Mouse (Mus musculus) right cerebral cortex, postnatal 10 days (tissue): Measurements from ENCODE around the gene RPS10-NUDT3.

Experiments used
- DNase-seq, 2 experiments: peaks; one replicate each; pipeline ENCODE4 v3.0.0; 2021; ENCODE audit warnings: low spot score in 2 of 2

Gene RPS10-NUDT3

DNA sequence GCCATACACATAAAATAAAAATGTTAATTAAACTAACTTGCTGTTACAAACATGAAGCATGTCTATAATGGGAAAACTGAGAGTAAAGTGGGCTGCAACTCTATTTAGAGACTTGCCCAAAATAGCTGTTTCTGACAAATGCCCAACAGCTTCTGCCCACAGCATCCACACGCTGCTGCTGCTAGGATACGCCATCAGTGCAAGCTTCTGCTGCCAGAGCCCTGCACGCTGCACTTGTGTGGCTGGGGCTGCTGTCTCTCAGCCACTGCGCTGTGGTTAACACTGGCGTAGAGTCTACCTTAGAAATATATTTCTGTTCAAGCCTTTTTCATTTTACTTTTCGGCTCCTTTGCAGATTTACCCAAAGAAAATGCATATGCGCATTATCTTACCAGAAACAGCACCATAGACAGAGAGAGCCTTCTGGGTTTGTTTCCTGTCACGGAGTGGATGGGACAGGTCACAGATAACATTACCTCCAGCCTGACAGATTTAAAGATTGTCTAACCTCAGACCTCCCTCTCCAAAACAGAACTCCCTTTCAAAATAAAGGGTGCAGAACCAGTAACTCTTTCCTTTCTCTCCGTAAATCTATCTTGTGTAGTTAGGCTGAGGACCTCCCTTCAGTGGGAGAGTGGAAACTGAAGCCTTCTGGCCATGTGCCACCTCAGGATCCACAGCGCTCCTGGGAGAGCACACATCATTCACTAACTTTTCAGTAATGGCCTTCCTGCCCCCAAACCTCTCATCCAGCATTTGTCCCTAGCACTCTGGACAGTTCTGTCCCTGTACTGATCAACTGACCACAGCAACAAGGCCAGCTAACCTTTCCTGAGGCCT lies 24.1 kb downstream of the RPS10-NUDT3 start:
- DNase-seq: peak; percentile 83 to 91

DNA sequence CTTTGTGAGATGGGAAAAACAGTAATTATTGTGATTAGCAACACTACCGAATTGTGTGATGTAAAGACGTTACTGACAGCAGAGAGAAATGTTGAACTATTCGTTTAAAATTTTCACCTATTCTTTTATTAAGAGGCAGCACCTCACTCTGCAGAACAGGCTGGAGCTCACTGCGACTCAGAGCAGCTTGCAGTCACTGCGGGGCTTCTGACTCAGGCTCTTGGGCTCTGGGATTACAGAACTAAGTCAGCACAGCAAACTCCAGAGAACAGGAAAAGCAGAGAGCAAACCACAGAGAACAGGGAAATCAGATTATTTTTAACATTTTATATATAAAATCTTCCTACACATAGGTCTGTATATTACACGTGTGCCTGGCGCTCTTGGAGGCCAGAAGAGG lies 25.4 kb downstream of the RPS10-NUDT3 start:
- no peak for DNase-seq

DNA sequence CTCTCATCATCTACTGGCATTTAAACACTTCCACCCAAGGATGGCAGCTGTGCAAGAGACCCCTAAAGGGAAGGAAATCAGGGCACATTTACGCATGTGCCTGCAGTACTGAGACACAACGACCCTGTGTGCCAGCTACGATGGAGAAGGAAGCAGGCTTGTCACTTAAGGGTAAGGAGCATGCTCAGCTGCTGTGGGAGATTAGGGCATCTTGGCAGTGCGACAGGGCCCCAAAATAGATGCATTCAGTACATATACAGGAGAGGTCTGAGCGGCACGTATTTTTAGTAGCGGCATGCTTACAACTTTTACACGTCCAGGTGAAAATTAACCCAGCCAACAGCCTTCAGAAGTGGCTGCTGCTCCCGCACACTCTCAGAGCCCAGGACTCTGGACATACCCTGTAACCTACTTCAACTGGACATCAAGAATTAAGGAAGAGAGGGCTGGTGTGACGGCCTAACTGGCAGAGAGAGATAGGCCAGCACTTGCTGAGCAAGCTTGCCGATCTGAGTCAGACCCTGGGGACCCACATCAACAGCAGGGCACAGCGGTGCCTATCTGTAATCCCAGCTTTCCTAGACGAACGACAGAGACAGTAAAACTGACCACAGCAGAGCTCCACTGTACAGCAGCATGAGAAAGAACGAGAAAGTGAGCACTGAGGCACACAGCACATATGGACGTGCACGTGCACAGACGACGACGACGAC lies 31.3 kb downstream of the RPS10-NUDT3 start:
- DNase-seq: peak in 1 of 2 experiments; percentile 54

DNA sequence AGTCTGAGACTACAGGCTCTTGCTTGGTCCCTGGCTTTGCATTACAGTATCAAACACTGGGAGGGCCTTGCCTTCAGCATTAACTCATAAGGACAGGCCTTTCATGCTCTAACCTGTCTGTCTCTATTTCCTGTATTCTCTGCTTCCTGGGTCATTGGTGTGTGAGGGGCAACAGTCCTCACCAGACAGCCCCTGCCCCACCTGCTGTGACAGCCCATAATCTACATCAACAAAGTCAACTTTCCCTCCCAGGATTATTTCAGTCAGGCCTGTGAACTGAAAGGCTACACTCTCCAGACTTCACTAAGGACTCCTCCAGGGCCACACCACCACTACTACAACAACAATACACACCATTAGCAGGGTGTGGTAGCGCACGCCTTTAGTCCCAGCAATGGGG lies 32.0 kb downstream of the RPS10-NUDT3 start:
- no peak for DNase-seq

DNA sequence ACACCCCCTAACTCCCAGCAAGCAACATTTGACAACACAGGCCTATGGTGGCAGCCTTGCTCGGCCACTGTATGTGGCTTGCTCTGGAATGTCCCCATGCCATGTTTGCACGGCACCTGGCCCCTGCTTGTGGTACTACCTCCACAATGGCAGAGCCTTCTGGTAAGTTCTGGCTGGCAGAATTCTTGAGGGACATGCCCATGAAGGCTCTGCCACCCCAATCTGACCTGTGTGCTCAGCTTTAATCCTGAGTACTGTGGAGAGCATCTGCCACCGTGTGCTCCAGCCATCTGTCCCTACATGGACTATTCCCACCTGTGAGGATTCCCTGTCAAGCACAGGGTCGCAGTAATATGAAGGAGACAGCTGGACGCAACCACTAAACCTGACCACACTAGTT lies 34.2 kb downstream of the RPS10-NUDT3 start:
- DNase-seq: no peak

DNA sequence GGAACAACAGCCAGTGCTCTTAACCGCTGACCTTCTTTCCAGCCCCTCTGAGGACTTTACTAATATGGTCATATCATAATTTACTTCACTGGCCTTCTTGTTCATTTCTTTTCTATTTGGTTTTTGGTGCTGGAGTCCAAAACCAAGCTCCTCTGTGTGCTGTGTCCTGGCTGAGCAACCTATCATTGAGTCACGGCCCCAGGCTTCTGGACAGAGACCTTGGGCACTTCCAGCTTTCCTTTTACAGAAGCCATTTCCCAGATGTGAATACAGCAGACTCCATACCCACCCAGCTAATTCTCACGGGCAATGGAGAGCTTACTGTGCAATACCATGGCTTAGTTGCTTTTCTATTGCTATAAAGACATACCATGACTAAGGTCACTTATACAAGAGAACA lies 34.7 kb downstream of the RPS10-NUDT3 start:
- no peak for DNase-seq

DNA sequence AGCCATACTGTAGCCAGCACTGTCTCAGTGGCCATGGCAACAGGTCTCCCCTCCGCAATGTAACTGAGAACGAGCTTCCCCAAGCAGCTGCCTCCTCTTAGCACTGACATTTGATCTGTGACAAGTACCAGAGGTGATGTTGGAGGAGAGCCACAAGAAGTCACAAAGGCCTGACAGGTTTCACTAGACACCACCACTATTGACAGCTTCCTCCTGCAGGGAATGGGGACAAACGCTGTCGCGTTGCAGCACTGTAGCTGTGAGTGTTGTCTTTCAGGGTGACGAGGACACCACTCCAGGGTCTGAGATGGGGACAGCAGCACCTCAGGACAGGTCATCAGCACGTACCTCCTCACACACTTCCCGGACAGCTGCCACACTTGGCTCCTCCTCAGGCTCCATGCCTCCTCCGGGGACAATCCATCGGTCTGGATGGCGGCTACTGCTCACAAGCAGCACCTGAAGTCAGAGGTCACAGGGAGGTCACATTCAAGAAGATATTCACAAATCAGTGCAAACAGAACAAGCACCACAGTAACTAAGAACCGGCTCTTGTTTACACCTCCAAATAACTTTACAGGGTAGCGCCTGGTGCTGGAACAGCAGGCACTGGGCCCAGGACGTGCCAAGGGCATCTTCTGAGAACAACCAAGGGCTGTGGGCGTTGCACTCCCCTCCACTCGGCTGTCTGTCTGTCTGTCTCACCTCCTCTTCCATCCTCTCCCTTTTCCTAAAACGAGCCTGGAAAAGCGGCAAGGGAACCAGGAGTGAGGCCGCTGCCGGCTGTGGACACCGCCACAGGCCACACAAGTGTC lies 38.4 kb downstream of the RPS10-NUDT3 start:
- no peak for DNase-seq

DNA sequence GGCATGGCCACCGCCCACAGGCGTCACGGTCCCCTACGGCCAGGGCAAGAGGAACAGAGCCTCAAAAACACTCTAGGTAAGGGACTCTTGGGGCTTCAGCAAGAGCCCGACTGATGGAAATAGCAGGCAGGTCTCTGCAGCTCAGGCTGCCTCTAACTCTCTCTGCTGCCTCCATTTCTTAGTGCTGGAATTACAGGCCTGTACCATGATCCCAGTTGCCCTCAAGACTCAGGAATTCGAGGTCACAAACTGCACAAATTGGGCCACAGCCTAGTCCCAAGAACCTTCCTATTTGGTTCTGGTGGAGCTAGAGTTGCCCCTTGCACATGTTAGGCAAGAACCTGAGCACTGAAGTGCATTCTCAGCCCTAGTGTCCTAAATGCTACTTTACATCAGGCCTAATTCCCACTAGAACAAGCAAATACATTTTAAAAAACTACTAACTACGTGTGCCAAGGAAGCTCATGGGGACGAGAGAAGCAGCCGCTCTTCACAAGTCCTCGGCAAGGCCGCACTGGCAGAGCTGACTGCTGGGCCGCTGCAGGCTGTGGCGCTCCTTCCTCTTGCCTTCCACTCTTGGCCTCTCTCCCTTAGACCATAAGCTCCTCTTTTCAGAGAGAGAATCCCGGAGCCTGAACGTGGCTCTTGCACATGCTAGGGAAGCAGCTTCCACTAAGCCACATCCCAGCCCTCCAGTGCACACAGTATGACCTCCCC lies 39.2 kb downstream of the RPS10-NUDT3 start:
- DNase-seq: no peak

DNA sequence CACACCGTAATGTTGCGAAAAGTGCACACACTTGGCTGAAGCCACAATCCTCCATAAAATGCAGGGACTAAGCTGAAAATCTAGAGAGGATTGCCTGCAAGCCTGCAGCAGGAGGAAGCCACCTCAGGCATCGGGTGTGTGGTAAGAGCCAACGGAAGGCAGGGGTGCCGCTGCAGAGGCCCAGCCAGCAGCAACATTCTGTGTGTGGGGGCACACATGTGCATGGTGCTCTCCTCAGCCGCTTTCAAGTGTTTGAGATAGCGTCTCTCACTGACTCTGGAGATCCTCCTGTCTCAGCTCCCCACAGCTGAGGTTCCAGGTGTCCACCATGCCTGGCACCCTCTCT lies 42.5 kb downstream of the RPS10-NUDT3 start:
- no peak for DNase-seq

DNA sequence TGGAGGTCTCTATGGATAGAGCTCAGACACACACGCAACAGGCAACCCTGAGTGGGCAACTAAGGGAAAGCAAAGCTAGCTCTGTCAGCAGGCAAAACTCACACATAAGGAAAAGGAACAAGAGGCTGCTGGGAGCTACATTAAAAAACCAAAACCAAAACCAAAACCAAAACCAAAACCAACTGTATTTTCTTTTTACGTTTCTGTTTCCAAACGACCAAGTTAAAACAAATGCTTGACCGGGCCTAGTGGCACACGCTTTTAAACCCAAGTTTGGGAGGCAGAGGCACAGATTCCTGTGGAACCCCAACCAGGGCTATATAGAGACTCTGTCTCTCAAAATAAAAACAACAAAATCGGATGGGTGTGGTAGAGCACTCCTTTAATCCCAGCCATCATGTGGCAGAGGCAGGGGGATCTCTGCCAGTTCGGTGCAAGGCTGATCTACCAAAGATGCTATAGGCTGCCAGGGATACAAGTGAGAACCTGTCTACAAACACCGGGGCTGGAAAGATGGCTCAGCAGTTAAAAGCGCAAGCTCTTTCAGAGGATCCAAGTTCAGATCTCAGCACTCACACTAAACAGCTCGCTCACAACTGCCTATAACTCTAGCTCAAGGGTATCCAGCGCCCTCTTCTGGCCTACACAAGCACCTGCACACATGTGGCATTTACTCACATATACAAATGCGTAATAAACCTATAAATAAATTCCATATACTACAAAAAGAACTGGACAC lies 43.0 kb downstream of the RPS10-NUDT3 start:
- DNase-seq: no peak

DNA sequence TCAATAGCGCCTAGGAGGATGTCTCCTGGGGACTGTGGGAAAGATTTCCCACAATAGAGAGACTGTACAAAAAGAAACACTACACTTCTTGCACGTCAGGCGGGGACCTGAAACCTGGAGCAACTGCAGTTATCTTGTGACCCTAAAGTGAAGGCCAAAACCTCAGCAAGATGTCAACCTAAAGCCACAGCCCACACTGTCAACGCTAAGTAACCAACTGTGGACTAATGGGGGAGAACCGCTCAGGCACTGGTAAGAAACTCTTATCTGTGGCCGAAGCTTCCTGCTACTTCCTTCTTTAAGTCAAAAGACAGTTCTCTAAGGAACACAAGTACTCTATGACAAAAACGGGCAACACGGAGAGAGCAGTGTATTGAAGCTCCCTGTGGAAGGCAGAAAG lies 46.8 kb downstream of the RPS10-NUDT3 start:
- DNase-seq: no peak

DNA sequence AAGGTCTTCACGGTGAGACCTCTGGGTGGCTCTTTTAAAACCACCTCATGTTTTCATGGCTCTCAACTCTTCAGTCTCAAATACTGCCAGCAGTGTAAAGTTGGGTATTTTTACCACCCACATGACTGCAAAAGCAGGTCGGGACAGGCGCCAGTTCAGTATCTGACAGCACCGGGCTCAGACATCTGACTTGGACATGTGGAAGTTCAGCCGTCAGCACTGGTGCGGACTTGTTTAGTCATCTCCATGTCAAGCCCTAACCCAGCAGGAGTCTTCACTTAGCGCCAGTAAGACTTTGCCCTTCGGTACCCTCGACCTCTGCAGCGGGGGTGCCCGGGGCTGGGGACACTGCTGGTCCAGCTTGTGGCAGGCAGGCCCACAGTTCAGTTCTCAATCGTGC lies 47.8 kb downstream of the RPS10-NUDT3 start:
- DNase-seq: no peak

DNA sequence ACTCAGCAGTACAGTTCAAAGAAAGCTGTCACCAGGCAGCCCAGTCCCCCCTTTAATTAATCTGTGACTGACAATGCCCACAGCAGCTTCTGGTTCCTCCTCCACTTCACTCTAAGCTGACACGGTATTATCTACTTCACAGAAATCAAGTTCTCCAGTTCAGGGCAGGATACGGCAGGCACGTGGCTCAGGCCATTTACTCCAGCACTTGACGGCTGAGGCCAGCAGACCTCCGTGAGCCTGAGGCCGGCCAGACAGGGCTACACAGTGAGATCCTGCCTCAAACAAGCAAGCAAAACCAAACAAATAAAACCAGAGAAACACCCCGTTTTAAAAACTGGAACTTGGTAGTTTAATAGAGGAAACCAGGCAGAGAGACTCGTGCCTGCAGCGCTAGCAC lies 48.4 kb downstream of the RPS10-NUDT3 start:
- no peak for DNase-seq

DNA sequence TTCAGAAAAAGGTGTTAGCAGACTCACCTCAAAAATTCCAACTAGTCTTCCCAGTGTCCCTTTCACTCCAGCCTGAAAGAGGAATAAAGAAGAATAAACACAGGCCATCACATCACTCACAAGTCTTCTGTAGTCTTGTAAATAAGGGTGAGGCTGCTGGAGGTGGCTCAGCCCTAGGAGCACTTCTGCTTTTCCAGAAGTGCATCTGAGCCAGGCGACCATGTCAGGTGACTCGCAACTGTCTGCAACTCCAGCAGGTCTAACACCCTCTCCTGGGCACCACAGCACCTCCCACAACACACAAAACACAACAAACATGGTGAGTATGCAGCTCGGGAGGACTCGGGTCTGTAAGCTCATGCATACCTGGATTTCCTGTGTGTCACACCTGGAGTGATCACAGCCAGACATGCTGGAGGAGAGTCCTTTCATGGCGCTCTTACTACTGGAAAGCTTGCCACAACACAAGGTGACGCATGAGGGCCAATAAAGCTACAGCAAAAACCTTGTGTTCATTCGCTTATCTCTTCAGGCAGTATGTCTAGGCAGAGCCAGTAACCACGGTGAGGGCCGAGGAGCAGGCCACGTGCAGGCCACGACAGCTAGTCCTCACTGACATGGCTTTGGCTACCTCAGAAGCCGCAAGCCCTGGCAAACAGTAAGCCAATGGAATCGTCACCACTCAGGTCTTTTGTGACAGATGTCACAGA lies 51.7 kb downstream of the RPS10-NUDT3 start:
- DNase-seq: no peak

DNA sequence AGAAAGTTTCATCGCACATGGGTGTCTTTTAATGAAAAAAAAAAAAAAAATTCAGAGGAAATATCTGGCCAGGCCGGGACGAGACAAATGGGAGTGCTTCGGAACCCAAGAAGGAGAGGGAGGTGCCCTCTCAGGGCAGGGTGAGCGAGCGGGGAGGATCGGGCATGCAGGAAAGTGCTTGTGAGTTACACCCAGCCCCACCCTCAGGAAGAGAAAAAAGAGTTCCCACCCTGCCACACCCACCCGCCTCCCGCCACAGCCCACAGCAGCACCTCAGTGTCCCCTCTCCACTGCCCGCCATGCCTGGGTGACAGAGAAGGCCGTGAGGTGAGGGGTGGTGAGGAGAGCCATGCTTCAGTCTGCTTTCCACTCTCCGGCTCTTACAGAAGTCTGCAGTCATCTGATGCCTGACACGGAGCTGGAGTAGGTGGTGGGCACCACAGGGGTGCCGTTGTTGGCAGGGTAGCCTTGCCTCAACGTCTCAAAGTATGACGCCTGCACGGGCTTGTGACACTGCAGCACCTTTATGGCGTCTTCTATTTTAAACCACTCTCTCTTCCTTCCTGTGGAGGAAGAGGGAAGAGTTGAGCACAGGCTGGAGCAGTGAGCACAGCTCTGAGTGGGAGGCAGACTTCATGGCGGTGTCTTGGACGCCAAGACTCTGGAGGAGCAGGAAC lies 54.5 kb downstream of the RPS10-NUDT3 start:
- DNase-seq: no peak

DNA sequence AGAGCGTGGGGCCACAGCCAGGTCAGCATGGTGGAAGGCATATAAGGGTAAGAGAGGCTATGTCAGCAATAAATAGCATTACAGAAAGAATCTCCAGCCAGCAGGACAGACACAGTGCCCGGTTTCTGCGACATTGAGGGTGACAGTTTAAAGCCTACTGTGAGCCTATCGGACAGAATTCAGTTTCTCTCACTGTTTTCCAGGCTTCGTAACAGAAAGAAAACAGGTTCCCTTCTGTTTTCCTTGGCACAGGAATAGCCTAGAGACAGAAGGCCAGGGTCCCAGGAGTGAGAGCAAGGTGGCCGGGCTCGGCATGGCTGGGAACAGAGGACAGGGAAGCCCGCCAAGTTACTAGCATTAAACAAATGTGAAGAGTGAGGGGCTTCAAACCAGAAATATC lies 55.2 kb downstream of the RPS10-NUDT3 start:
- no peak for DNase-seq

DNA sequence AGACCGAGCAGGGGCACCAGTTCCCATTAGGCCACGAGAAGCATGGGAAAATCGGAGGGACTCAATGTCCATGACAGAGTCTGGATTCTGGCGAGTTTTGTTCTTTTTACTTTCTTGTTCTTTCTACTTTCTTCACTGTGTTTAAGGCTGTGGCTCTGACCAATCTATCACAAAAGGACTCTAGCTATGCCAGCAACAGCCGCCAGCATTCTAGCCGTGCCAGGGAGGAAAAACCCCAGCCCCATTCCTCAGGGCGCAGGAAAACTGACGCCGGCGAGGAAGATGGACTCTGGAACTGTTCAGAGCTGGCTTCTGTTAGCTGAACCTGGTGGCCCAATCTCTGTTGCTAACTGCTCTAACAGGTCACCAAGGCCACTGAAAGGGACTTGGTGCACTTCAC lies 56.5 kb downstream of the RPS10-NUDT3 start:
- DNase-seq: peak in 1 of 2 experiments; percentile 76

DNA sequence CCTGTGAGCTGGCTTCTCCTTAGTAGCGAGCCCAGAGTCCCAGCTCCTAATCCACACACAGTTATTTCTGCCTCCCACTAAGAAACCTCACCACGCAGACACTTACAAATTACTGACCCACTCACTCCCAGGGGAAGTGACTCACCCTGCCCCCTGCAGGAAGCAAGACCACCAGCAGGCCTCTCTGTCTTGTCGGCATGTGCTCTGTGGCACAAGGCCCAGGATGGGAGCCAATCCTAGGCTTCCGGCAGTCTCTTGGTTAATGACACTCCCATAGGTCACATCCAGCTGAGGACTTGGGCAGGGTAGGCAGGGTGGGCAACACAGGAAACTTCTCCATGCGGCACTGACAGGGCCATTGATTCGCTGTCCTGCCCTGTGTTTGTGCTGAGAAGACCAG lies 57.6 kb downstream of the RPS10-NUDT3 start:
- DNase-seq: peak in 1 of 2 experiments; percentile 62

DNA sequence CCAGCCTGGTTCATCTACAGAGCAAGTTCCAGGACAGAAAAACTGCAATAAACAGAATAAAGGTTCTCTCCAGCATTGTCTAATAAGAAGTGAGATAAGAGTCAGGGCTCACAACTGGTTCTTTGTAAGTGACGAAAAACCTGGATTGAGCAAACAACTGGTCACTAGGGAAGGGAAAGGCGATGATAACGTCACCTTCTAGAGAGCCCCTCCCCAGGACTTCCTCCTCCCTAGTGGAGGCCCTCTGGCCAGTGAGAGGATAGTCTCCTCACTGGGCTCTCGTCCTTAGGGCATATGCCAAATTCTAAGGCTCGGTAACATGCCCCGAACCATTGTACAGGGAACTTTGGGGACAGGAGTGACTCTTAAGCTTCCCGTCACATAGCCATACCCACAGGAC lies 59.0 kb downstream of the RPS10-NUDT3 start:
- no peak for DNase-seq
